Mouse (Mus musculus) liver, embryonic 14.5 days (tissue): Measurements from ENCODE around the gene Nsg2.

Experiments
- CTCF ChIP-seq: IDR thresholded peaks from 2 replicates; pipeline ENCODE4 v1.5.1; 2016; ENCODE audit warnings: antibody characterized with exemption, low read depth, control low read depth
- EP300 ChIP-seq: IDR thresholded peaks from 2 replicates; pipeline ENCODE4 v1.6.1; 2016; ENCODE audit warnings: antibody characterized with exemption, low read depth

GRCm38 (mm10) chr11:32031396-32031795 is 31.1 kb downstream of the Nsg2 start:
- TF ChIP-seq CTCF (no peak), EP300 (no peak)
